Mouse (Mus musculus) spleen, postnatal 10 days (tissue): ENCODE data around the gene Gm20517.
"Not testable (repeated sequence)": the region's sequence is repeated elsewhere in the genome, so short reads cannot be mapped to it uniquely, and the experiment has no call there.

Source experiments
- DNase-seq, 2 experiments: peaks; one replicate each; pipeline ENCODE4 v3.0.0; 2021 to 2022; ENCODE audit warnings: low spot score in 2 of 2

Gene Gm20517

DNA sequence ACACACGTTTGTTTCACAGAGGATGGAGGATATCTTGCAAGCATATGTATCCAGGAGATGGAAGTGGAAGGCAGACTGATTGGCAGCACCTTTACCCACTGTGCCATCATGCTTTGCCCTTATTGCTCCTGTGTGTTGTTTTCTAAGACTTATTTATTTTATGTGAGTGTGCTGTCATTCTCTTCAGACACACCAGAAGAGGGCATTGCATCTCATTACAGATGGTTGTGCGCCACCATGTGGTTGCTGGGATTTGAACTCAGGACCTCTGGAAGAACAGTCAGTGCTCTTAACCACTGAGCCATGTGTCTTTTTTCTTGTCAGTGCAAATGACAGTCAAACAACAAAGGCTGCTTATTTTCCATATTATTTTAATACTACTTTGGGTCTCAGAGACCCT, 16.4 kb downstream of the Gm20517 start:
- no peak for DNase-seq

DNA sequence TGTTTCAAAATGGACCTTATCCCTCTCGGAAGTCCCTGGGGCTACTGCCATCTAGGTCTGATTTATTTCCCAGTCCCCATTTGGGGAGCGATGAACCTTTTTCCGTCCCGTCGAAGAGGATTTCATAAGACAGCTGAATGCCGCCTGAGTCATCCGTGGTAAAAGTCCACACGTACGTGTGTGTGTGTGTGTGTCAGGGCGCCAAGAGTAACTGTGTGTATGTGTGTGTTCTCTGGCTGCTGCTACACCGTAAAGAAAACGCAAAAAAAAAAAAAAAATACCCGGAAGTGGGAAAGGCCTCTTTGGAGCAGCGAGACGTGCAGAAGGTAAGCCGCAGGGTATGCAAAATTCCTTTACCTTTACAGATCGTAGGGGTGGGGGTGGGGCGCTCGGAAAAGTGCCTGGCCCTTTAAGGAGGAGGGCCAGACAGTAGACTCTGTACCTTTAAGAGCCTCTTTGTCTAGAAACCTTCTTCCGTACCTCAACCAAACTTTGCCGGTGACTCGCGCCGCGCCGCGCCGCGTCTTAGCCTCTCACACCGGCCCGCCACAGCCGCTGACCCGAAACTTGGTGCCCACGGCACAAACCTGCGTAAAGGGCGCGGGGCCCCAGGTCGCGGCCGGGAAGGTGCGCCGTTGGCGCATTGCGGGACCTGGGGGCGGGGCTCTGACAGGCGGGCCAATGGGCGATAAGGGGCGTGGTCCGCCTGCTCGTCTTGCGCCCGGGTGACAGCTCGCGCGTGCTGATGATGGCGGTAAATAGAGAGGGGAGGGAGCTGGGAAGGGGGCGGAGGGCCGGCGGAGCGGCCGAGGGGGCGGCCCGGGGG, 17.7 kb downstream of the Gm20517 start:
- DNase-seq: peak; percentile 94 to 98

DNA sequence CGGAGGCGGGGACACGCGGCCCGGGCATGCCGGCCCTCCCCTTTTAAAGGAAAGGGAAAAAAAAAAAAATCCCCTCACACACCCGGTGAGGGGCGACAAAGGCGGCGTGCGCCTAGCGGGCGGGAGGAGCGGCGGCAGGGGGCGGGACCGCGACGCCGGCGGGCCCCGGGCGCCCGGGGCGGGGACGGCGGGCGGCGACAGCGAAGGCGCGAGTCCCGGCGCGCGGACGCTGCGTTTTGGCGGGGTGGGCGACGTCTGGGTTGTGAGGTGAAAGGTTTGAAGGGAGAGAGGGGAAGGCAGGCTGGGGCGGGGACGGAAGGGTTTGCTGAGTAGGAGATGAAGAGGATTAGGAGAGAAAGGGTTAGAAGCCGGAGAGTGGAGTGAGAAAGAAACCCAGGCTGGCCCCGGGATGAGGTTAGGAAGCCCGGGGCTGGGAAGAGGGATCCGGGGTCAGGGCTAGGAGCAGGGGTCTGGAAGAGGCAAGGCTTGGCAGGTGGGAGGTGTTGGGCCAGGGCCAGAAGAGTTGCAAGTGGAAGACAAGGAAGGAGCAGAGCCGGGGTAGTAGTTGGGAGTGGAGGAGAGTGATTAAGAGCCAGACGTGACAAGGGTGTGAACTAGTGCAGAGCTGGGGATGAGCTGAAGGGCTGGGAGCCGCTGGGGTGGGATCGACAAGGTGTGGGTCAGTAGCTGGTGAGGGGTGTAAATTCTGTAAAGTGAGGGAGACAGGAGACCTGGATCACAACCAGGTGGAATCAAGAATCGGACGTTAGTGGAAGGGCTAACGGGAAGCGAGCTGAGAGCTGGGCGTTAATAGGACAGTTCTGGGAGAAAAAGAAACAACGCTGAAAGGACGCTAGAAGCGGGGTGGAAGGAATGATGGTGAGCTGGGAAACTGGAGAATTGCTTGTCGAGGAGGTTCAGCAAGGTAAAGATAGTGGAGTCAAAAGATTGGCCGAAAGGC, 18.6 kb downstream of the Gm20517 start:
- peak; percentile 63 to 71 for DNase-seq

DNA sequence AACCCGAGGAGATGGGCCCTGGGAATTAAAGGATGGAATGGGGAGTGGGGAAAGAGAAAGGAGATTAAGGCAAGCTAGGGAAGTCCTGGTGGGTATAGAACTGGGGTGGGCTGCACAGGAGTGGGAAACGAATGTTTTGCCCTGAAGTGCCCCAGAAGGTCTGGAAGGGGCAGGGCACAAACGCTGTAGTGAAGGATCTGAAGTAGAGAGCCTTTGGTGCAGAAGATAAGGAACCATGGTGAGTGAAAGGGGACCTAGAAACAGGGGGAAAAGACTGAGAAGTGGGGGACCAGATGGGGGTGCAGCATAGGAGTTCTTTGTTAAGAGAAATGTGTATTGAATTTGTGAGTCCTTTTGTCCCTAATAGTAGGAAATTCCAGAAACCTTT, 19.3 kb downstream of the Gm20517 start, which contains the start of gene Usp49:
Gene Usp49, plus strand, starts transcription at position 13 of the 388 bp plus-strand sequence.
- peak; percentile 34 to 47 for DNase-seq

DNA sequence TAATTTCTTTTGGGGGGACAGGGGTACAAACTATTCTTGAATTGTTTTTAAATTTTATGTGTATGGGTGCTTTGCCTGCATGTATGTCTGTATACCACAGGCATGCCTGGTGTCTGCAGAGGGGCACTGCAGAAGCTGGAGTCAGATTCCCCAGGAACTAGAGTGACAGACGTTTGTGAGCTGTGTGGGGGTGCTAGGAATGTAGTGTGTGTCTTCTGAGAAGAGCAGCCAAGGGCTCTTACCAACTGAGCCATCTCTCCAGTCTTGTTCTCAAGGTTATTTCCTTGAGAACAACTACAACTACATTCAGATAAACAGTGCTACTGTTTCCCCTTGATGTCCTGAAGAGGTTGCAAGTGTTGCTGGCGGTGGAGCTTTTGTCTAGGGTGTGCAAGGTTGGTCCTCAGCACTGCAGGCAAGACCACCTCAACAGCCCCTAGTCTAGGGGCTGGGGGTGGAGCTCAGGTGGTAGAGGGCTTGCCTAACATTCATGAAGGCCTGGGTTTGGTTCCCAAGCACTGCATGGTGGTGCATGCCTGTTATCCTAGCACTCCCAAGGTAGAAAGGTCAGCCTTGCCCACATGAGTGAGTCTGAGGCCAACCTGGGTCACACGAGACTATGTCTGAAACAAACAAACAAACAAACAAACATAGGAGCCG, 20.9 kb downstream of the Gm20517 start:
- no peak for DNase-seq

DNA sequence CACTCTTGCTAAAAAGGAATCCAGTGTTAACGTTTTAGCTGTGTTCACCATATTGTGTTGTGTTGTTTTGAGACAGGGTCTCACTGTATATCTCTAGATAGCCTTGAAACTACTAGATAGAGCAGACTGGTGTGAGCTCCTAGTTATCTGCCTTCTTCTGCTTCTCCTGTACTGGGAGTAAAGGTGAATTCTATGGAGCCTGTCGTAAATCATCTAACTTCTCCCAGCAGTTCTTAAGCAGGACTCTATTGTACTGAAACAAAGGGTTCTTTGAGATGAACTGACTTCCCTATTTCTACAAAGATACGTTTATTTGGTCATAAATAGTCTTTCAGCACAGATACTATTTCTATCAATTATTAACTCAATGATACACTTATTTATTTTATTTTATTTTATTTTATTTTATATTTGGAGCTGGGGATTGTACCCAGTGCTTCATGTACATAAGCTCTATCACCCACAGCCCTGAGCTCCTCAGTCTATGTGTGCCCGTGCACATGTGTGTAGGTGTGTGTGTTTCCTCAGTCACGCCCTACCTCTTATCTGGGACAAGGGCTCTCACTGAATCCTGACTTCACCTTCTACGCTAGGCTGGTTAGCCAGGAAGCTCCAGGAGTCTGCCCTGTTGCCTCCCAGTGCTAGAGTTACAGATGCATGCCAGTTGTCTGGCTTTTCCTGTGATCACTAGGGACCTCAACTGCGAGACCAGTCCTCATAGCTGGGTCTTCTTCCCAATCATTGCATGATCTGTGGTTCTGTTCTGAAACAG, 22.8 kb downstream of the Gm20517 start:
- DNase-seq: no peak

DNA sequence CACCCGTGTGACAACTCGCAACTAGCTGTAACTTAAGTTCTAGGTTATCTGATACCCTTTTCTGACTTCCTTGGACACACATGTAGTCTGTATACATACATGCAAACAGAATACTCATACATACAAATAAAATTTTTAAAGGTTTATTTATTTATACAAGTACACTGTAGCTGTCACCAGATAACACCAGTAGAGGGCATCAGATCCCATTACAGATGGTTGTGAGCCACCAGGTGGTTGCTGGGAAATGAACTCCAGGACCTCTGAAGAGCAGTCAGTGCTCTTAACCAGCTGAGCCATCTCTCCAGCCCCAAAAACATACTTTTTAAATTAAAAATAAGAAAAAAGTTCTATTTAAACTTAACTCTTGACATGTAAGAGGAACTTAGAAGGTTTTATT, 31.6 kb downstream of the Gm20517 start:
- no peak for DNase-seq

DNA sequence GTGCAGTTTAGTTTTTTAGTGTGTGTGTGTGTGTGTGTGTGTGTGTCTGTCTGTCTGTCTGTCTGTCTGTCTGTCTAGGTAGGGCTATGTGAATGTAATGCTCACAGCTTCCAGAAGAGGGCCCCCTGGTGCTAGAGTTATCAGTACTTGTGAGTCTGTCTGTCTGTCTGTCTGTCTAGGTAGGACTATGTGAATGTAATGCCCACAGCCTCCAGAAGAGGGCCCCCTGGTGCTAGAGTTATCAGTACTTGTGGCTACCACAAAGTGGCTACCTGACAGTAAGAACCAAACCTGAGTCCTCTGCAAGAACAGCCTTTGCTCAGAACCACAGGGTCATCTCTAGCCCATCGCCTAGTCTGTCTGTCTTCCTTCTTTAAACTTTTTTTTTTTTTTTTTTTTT, 35.3 kb downstream of the Gm20517 start:
- peak; percentile 34 to 58 for DNase-seq

DNA sequence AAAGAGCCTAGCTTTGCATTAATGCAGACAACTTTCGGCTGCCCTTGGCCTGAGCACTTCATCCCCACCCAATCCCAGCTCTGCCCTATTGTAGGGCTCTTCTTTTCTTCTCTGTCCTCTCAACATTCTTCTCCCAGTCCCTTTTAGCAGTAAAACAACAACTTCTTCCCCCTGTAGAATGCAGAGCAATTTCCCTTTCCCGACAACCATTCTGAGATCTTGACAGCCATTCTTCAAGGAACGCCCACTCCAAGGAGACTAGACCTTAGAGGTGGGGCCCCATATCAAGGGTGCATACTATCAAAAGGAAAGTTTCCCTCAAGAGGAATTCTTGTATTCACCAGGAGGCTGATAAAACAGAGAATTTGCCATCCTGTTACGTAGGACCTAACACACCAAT, 37.6 kb downstream of the Gm20517 start:
- DNase-seq: no peak

DNA sequence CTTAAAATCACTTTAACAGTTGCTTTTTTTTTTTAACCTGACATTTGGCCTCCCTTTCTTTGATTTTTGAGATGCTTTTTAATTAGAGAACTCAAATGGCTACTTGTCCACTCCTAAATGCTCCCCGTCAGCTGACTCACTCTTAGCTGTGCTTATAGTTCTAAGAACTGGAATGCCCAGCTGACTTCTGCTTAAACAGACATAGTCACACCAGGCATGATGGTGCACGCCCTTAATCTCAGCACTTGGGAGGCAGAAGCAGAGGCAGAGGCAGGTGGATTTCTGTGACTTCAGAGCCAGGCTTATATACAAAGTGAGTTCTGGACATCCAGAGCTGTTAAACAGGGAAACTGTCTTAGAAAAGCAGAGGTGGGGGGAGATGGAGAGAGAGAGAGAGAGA, 40.6 kb downstream of the Gm20517 start:
- DNase-seq: no peak

DNA sequence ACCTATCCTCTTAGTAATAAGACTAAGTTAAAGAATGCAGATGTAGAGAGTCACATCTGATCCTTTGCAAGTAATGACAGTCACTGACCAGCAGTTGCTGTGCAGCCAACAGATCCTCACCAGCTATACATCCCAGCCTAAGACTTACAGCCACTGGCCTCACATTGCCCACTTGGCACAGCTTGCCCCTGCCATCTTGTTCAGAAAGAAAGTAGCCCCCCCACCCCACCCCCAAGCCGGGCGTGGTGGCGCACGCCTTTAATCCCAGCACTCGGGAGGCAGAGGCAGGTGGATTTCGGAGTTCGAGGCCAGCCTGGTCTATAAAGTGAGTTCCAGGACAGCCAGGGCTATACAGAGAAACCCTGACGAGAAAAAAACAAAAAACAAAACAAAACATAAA, 43.0 kb downstream of the Gm20517 start:
- not testable (repeated sequence) for DNase-seq

DNA sequence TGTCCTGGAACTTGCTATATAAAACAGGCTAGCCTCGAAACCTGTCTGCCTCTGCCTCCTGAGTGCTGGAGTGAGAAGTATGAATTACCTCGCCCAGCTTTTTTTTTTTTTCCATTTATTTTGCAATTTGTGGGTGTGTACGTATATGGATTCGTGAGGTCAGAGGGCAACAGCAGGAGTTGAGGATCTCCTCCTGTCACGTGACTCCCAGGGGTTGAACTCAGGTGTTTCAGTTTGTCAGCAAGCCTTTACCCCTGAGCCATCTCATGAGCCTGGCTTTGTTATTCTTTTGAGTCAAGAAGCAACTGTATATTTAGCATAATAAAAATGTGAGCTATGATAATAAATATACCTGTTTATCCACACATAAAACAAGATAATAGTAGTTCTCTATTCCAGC, 44.3 kb downstream of the Gm20517 start:
- DNase-seq: no peak

DNA sequence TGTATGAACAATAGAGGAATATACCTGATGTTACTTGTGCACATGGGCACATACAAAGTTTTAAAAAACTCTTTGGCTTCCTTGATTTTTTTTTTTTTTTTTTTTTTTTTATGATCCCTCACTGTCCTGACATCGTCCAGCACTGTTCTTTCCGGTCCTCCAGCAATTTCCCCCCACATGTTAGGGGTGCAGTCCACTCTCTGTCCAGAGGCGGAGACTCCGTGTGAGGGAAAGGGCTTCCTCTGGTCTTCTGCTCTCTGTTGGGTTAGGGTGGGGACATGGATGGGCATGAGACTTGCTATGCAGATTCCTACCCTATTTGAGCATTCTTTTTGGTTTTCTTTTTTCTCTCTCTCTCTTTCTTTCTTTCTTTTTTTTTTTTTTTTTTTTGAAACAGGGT, 46.5 kb downstream of the Gm20517 start:
- no peak for DNase-seq

DNA sequence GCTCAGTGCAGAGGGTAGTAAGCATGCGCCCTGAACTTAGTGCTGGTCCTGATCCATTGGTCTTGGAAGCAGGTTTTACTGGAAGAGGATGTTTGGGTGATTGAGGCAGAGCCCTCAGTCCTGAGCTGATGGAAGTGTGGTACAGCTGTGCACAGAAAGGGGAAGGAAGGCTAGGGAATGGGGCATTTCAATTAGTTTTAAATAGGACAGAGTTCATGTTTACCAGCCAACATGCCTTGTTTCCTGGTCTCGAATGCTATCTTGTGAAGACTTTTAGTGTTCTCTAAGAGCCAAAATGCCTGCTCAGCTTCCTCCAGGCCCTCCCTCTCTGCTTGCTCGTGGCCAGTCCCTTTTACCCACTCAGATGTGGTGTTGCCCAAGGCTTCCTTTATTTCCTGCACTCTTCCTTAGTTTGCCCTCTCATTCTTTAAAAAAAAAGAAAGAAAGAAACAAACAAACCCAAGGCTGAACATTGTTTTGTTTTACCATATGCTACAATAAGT, 47.4 kb downstream of the Gm20517 start:
- no peak for DNase-seq

DNA sequence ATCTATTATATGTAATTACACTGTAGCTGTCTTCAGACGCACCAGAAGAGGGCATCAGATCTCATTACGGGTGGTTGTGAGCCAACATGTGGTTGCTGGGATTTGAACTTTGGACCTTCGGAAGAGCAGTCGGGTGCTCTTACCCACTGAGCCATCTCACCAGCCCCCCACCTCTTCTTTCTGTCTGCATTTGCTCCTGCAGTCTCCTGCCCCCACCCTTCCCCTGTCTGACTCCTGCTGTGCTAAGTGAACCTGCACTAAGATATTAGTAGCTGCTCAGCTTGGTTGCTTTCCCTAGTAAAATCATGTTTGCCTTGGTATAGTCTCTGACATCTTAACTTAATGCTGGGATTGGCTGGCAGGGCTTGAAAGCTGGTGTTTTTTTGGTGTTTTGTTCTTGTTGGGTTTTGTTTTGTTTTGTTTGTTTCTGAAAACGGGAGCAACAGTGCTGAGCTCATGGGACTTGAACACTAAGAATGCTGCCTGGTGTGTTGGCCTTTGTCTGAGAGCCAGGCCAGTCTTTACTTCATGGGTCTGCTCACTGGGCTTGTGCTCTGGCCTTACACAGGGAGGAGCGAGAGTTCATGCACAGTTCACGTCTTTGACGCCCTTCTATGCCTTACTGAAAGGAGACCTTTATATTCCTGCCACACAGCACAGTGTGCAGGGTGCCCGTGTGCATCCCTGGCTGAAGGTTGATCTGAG, 51.8 kb downstream of the Gm20517 start:
- DNase-seq: no peak

DNA sequence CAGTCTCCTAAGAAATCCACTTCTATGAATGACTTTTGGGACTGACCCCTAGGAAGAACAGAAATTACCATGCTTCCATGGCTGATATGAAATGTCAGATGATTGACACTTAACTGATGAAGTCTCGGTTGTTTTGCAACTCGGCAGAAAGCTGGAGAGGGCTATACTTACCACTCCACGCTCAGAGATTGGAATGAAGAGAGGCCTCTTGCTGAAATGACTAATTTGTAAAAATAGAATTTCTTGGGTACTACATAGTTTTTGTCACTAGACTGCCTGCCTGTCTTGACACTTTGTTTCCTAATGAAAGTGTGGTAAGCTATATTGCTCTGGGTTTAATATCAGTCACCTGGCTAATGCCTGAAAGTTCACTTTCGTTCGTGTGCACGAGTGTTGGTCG, 53.1 kb downstream of the Gm20517 start:
- DNase-seq: no peak

DNA sequence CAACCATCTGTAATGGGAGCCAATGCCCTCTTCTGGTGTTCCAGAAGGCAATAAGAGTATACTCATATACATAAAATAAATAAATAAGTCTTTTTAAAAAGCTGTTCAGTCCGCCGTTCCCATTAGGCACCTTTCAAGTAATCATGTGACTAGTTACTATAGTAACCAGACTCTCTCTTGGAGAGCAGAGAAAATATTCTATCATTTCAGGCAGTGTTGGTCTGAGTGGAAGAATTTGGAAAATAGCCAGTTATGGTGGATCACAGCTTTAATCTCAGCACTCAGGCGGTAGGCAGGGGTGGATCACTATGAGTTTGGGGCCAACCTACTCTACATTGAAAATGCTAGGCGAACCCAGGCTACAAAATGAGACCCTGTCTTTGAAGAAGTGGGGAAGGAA, 57.8 kb downstream of the Gm20517 start:
- no peak for DNase-seq

DNA sequence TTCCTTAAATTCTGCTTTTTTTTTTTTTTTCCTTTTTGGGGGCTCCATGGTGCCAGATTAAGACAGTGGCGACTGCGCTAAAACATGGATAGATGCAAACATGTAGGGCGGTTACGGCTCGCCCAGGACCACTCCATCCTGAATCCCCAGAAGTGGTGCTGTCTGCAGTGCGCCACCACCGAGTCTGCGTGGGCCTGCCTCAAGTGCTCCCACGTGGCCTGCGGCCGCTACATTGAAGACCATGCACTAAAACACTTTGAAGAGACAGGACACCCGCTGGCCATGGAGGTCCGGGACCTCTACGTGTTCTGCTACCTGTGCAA, 60.6 kb downstream of the Gm20517 start:
- DNase-seq: no peak

DNA sequence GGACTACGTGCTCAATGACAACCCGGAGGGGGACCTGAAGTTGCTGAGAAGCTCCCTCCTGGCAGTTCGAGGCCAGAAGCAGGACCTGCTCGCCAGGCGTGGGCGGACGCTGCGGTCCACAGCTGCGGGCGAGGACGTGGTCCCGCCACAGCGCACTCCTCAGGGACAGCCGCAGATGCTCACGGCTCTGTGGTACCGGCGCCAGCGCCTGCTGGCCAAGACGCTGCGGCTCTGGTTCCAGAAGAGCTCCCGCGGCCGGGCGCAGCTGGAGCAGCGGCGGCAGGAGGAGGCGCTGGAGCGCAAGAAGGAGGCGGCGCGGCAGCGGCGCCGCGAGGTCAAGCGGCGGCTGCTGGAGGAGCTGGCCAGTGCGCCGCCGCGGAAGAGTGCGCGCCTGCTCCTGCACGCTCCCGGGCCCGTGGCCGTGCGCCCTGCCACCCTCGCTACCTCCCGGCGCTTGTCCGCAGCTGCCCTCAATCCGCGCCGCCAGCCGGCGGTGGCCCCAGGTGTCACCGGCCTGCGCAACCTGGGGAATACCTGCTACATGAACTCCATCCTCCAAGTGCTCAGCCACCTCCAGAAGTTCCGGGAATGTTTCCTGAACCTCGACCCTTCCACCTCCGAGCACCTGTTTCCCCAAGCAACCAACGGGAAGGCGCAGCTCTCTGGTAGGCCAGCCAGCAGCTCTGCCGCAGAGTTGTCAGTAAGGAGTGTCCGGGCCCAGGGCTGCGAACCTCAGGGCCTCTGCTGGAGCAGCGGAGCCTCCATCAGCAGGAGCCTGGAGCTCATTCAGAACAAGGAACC, 61.1 kb downstream of the Gm20517 start:
- DNase-seq: peak in 1 of 2 experiments; percentile 26

DNA sequence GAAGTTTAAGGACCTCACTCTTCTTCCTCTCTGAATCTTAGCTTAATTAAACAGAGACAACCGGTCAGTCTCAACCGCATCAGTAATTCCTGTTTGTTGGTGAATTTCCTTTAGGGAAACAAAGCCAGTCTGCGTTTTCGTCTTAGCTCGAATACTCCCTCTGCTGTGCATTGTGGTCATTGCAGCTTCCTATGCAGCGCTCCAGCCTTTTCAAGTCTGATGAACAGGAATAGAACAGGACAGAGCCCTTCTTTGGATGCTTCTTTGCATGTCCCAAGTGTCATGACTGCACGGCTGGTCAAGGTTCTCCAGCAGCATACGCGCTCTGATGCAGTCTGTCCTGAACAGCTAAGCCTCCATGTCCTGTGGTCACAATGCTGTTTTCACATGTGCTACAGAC, 65.2 kb downstream of the Gm20517 start:
- DNase-seq: peak; percentile 48 to 70
